Comparison of ENCODE assay signal across 23 mouse cellular contexts in the genomic region with DNA sequence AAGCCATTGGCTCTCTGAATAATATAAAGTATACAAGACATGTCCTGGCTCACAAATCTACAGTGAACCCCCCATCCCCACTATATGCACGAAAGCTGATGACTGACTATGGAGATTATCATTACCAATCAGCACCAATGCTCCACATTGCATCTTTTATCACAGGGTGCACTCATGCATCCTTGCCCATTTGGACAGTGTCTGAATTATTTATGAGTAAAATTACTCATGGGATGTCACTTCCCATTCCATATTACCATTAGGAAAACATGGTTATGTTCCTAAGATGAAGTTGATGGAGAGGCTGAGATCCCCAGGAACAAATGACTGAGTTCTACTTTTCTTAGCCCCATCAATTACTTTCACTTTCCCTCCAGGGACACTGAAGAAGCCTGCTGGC.
DNase-seq lines count a peak whose midpoint lies in the region; ATAC-seq lines count a peak whose summit lies in the region.
"Had no signal": no experiment of that assay in that cellular context is flagged by ENCODE, and none has a peak within 500 bp of the region (broad histone marks: within the 10 kb centered on the region; RNA-seq: fewer than 3 reads in every experiment).

No protein-coding gene starts in this region.

- no peak overlapping the region for H3K9ac ChIP-seq in hindbrain, embryonic 11.5 days (ENCODE audit: low read depth, low read length)
- H3K9ac ChIP-seq in hindbrain, embryonic 14.5 days, result no peak overlapping the region
- H3K9ac ChIP-seq in neural tube, embryonic 13.5 days, result no peak overlapping the region
- H3K9ac ChIP-seq: embryonic facial prominence, embryonic 12.5 days; forebrain, embryonic 13.5 days; forebrain, embryonic 15.5 days; forebrain, postnatal 0 days had no signal

- DNase-seq in hindbrain, embryonic 11.5 days (ENCODE audit: low spot score), result no peak
- no peak for DNase-seq in hindbrain, embryonic 14.5 days (ENCODE audit: low spot score)
- no peak for DNase-seq in neural tube, embryonic 10.5 days (ENCODE audit: extremely low spot score, low spot score)
- peak; percentile 57 for DNase-seq in retina, embryonic 14.5 days (ENCODE audit: low spot score)
- DNase-seq in Muller cell, postnatal 12 days (ENCODE audit: inconsistent ontology term), result no peak
- DNase-seq: adrenal gland, adult 2 months; adrenal gland, postnatal 14 days; adrenal gland, postnatal 36 days; B cell, adult 2 months; cerebellum, adult 11-12 months; cerebellum, adult 2 months; cerebellum, adult 9-10 months; cerebellum, postnatal 10 days; cerebellum, postnatal 25 days; forebrain, postnatal 0 days had no signal

- H3K36me3 ChIP-seq in hindbrain, embryonic 11.5 days (ENCODE audit: control insufficient read depth, insufficient read depth, low read length), result no peaks in the 10 kb centered on the region
- H3K36me3 ChIP-seq in hindbrain, embryonic 14.5 days (replicated peaks; ENCODE audit: control insufficient read depth, insufficient read depth), result no peaks in the 10 kb centered on the region
- H3K36me3 ChIP-seq in neural tube, embryonic 13.5 days, result no peaks in the 10 kb centered on the region
- H3K36me3 ChIP-seq: embryonic facial prominence, embryonic 10.5 days; embryonic facial prominence, embryonic 12.5 days; forebrain, embryonic 15.5 days; G1E had no signal

- no peaks in the 10 kb centered on the region for H3K9me3 ChIP-seq in hindbrain, embryonic 11.5 days (ENCODE audit: control insufficient read depth, low read length)
- no peaks in the 10 kb centered on the region for H3K9me3 ChIP-seq in hindbrain, embryonic 14.5 days (ENCODE audit: control insufficient read depth, low read length)
- no peaks in the 10 kb centered on the region for H3K9me3 ChIP-seq in neural tube, embryonic 13.5 days
- H3K9me3 ChIP-seq: embryonic facial prominence, embryonic 10.5 days; embryonic facial prominence, embryonic 12.5 days; forebrain, embryonic 13.5 days; forebrain, embryonic 15.5 days; G1E had no signal

- no peaks in the 10 kb centered on the region for H3K27me3 ChIP-seq in hindbrain, embryonic 11.5 days (ENCODE audit: control insufficient read depth, insufficient read depth, low read length)
- H3K27me3 ChIP-seq in hindbrain, embryonic 14.5 days (ENCODE audit: control insufficient read depth, insufficient read depth, low read length), result no peaks in the 10 kb centered on the region
- no peaks in the 10 kb centered on the region for H3K27me3 ChIP-seq in neural tube, embryonic 13.5 days
- H3K27me3 ChIP-seq: CH12.LX; embryonic facial prominence, embryonic 12.5 days; forebrain, embryonic 13.5 days; forebrain, embryonic 15.5 days had no signal

- peak; percentile 73 for ATAC-seq in hindbrain, embryonic 11.5 days (ENCODE audit: low FRiP score)
- no peak for ATAC-seq in hindbrain, embryonic 14.5 days (ENCODE audit: low FRiP score)
- ATAC-seq in neural tube, embryonic 13.5 days (ENCODE audit: low read depth), result peak; percentile 27; the same call in 1 of the 2 replicates
- ATAC-seq: CD4-positive, CD25-positive, alpha-beta regulatory T cell, adult 4 months; forebrain, embryonic 13.5 days; forebrain, embryonic 15.5 days; forebrain, postnatal 0 days had no signal

- WGBS in hindbrain, embryonic 11.5 days, result 68% methylated on average over 1 of the region's 1 CpGs
- 43% methylated on average over 1 of the region's 1 CpGs for WGBS in hindbrain, embryonic 14.5 days
- WGBS in neural tube, embryonic 13.5 days, result 68% methylated on average over 1 of the region's 1 CpGs

- H3K27ac ChIP-seq in hindbrain, embryonic 11.5 days (ENCODE audit: low read depth, low read length), result no peak overlapping the region
- no peak overlapping the region for H3K27ac ChIP-seq in hindbrain, embryonic 14.5 days
- H3K27ac ChIP-seq in neural tube, embryonic 13.5 days (replicated peaks), result no peak overlapping the region
- H3K27ac ChIP-seq: embryonic facial prominence, embryonic 10.5 days; embryonic facial prominence, embryonic 12.5 days; forebrain, embryonic 13.5 days; forebrain, embryonic 15.5 days had no signal

- no peaks in the 10 kb centered on the region for H3K4me1 ChIP-seq in hindbrain, embryonic 11.5 days (replicated peaks; ENCODE audit: control insufficient read depth, insufficient read depth, low read length)
- H3K4me1 ChIP-seq in hindbrain, embryonic 14.5 days (replicated peaks; ENCODE audit: control insufficient read depth, insufficient read depth, low read length), result no peaks in the 10 kb centered on the region
- H3K4me1 ChIP-seq in neural tube, embryonic 13.5 days (replicated peaks), result no peaks in the 10 kb centered on the region
- H3K4me1 ChIP-seq: embryonic facial prominence, embryonic 10.5 days; embryonic facial prominence, embryonic 12.5 days; forebrain, embryonic 13.5 days; forebrain, embryonic 15.5 days had no signal

- no peak overlapping the region for H3K4me3 ChIP-seq in hindbrain, embryonic 11.5 days (ENCODE audit: low read depth, low read length)
- H3K4me3 ChIP-seq in hindbrain, embryonic 14.5 days (replicated peaks; ENCODE audit: low read length), result no peak overlapping the region
- no peak overlapping the region for H3K4me3 ChIP-seq in neural tube, embryonic 13.5 days
- H3K4me3 ChIP-seq: embryonic facial prominence, embryonic 10.5 days; embryonic facial prominence, embryonic 12.5 days; forebrain, embryonic 13.5 days; forebrain, embryonic 15.5 days had no signal

- H3K4me2 ChIP-seq in hindbrain, embryonic 11.5 days (replicated peaks; ENCODE audit: low read depth, low read length), result no peak overlapping the region
- no peak overlapping the region for H3K4me2 ChIP-seq in hindbrain, embryonic 14.5 days (replicated peaks)
- H3K4me2 ChIP-seq in neural tube, embryonic 13.5 days, result no peak overlapping the region
- H3K4me2 ChIP-seq: embryonic facial prominence, embryonic 12.5 days; forebrain, embryonic 13.5 days; forebrain, embryonic 15.5 days had no signal
